Mouse (Mus musculus) hindbrain, embryonic 10.5 days (tissue): ENCODE results near the gene Xdh. TPM values are rescaled to one million over a fixed set of nuclear protein-coding genes. Genes with fewer than 3 reads are reported as not detected.

ENCODE experiments used
- DNase-seq: peaks from one replicate; pipeline ENCODE4 v3.0.0-alpha.2; 2017; ENCODE audit warnings: low spot score
- H3K27ac ChIP-seq: fragments of 300-500 bp; sonication (generic); 2 replicates; pipeline ENCODE4 v1.5.1; 2016; ENCODE audit warnings: mild to moderate bottlenecking, moderate library complexity
- H3K27me3 ChIP-seq: fragments of 300-500 bp; sonication (generic); 2 replicates; pipeline ENCODE4 v1.6.1; 2016; ENCODE audit warnings: mild to moderate bottlenecking; ENCODE audit not compliant: poor library complexity, insufficient read depth, severe bottlenecking
- H3K36me3 ChIP-seq: fragments of 300-500 bp; sonication (generic); 2 replicates; pipeline ENCODE4 v1.6.1; 2016; ENCODE audit warnings: mild to moderate bottlenecking, moderate library complexity
- H3K4me1 ChIP-seq: fragments of 300-500 bp; sonication (generic); replicated peaks from 2 replicates; pipeline ENCODE4 v1.6.1; 2016; ENCODE audit warnings: mild to moderate bottlenecking
- H3K4me3 ChIP-seq: fragments of 300-500 bp; sonication (generic); 2 replicates; pipeline ENCODE4 v1.5.1; 2016; ENCODE audit warnings: mild to moderate bottlenecking, moderate library complexity
- H3K9me3 ChIP-seq: fragments of 300-500 bp; sonication (generic); 2 replicates; pipeline ENCODE4 v1.6.1; 2016; ENCODE audit warnings: mild to moderate bottlenecking, moderate library complexity
- WGBS: fragments of 180-500 bp; shearing (Covaris S2); methylation state at CpG from one replicate; pipeline ENCODE4 v1.1.7; 2016; 5-methylcytosine and 5-hydroxymethylcytosine counted together
- polyA plus RNA-seq: library from polyadenylated mRNA; unstranded; fragments of >200 nt; fragmentation: Nextera tagmentation; extraction: Ambion mirVana; gene quantifications from 2 replicates; pipeline ENCODE4 v1.2.1, GENCODE M21; 2016

Xdh gene
- polyA plus RNA-seq, 1 experiment from 2014 or later: 0.22 TPM

DNA sequence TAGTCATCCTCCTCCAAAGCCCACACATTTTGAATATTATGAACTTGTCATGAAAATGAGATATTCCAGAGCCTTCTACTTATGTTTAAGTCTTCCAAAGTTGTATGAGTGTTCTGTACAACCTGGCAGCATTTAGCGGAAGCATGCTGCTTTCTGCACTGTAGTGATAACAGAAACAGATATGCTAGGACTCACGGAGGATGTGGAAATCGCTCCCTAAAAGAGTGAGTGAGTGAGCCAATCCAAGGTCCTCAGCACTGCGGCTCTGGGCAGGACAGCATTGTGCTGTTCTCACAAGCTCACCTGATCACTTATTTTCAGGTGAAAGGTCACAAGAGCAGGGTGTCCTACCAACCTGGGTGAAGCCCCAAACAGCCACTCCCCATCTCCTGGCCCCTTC lies 56.2 kb downstream of the Xdh start:
- H3K27ac ChIP-seq: no peak overlapping the region
- H3K4me3 ChIP-seq: no peak overlapping the region
- WGBS: 89% methylated on average over 4 of the region's 4 CpGs
- no peaks in the 10 kb centered on the region for H3K36me3 ChIP-seq
- DNase-seq: no peak
- no peaks in the 10 kb centered on the region for H3K9me3 ChIP-seq
- H3K27me3 ChIP-seq: no peaks in the 10 kb centered on the region
- H3K4me1 ChIP-seq: no peaks in the 10 kb centered on the region

DNA sequence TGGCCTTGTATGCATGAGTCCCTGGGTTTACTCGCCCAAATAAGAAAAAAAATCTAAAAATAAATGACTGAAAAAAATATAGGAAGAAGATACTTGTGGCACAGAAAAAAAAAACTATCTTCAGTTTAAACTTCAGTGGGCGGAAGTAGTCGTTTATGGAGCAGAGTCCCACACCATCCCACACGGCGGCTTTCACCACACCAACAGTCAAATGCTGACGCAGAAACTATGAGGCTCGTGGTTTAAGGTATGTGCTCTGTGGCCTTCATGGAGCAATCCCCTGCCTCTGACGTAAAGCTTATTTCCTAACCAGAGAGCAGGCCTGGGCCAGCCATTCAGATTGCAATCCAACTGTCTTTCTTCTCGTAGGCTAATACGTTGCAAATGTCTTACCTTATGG lies 56.8 kb downstream of the Xdh start:
- no peak for DNase-seq
- no peak overlapping the region for H3K27ac ChIP-seq
- H3K4me3 ChIP-seq: no peak overlapping the region
- H3K4me1 ChIP-seq: no peaks in the 10 kb centered on the region
- H3K36me3 ChIP-seq: no peaks in the 10 kb centered on the region
- H3K27me3 ChIP-seq: no peaks in the 10 kb centered on the region
- 89% methylated on average over 10 of the region's 10 CpGs for WGBS
- H3K9me3 ChIP-seq: no peaks in the 10 kb centered on the region

DNA sequence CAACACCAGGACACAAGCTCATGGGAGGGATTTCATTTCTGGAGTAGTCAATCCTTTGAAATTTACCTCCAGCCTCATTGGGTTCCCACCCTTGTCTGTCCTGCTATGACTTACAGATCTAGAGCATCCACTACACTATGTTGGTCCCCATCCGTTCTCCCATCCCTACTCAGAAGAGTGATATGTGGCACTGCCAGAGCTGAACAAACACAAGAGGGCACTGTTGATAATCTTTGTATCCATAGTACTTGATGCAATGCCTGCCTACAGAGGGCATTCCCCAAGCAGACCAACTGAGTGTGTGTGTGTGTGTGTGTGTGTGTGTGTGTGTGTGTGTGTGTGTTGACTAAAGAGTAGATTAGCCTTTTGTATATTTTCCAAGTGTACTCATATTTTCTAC lies 58.4 kb downstream of the Xdh start:
- Histone ChIP-seq H3K36me3 (no peaks in the 10 kb centered on the region), H3K27me3 (no peaks in the 10 kb centered on the region), H3K9me3 (no peaks in the 10 kb centered on the region), H3K4me1 (no peaks in the 10 kb centered on the region), H3K4me3 (no peak overlapping the region), H3K27ac (no peak overlapping the region)
- 97% methylated on average over 1 of the region's 1 CpGs for WGBS
- no peak for DNase-seq

DNA sequence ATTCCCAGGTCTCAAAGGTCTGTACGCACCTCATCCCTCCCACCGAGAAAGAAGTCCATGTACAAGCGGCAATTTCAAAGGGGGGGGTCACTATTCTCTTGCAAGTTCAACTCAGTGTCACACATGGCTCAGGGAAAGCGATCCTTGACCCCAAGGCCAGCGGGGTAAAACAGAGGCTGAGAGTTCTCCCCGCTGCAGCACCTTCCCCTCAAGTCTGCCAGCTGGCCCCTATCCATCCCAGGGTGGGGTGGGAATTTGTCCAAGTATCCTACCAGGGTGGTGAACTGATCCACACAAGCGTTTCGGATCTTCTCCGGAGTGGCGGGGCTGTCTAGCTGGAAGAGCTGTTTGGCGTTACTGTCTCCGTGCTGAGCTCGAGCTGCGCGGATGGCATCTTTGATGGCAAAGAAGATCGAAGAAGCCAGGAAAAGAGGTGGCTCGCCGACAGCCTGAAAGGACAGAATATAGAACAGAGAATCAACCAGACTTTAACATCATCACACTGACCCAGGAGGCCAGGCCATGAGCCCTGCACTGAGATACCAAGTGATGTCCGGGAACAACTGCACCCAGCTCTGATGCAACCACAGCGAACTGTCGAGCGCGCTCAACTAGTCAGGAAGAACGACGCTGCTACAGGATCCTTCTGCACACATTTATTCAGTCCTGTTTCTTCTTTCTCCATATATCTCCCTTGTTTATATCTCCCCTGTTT lies 63.8 kb downstream of the Xdh start:
- Histone ChIP-seq H3K4me1 (no peaks in the 10 kb centered on the region), H3K27me3 (no peaks in the 10 kb centered on the region), H3K4me3 (no peak overlapping the region), H3K36me3 (no peaks in the 10 kb centered on the region), H3K9me3 (no peaks in the 10 kb centered on the region), H3K27ac (no peak overlapping the region)
- no peak for DNase-seq
- 86% methylated on average over 25 of the region's 25 CpGs for WGBS

DNA sequence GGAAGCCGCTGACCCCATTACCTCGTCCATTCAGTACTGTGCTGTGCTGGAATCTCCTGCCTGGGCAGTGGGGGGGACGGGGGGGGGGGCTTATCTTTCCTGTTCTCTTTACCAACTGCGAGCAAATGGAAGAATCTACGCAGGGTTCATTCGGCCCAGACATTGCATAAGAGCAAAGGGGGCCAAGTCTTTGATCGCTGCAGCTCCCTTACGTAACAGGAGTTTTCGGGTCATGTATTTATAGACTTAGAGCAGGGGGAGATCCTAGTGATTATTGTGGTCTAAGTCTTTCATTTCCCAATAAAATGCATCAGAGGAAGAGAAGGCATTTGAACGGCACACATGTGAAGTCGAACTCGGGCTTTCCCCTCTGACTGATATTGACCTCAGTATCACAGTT lies 66.7 kb downstream of the Xdh start:
- Histone ChIP-seq H3K9me3 (no peaks in the 10 kb centered on the region), H3K27ac (no peak overlapping the region), H3K27me3 (no peaks in the 10 kb centered on the region), H3K4me3 (no peak overlapping the region), H3K4me1 (peaks cover 7% of the 10 kb centered on the region), H3K36me3 (no peaks in the 10 kb centered on the region)
- 84% methylated on average over 12 of the region's 12 CpGs for WGBS
- no peak for DNase-seq

DNA sequence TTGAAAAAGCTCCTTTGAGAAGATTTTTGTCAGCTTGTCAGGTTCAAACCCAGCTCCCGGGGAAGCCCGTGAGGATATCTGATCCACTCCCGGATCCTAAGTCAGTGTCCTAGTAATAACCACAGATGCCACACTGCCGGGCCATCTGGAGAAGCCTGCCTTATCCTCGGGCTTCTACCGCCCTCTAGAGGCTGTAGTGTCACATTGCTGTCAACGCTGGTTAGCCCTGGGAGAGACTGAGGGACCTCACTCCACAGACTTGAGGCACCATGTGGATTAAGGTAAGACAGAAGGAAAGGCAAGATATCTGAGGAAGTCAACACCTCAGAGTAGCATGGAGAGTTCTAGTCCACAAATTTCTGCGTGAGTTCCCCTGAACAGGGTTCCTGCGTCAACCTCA lies 67.8 kb downstream of the Xdh start:
- 15% methylated on average over 9 of the region's 9 CpGs for WGBS
- no peaks in the 10 kb centered on the region for H3K36me3 ChIP-seq
- peak; percentile 78 for DNase-seq

DNA sequence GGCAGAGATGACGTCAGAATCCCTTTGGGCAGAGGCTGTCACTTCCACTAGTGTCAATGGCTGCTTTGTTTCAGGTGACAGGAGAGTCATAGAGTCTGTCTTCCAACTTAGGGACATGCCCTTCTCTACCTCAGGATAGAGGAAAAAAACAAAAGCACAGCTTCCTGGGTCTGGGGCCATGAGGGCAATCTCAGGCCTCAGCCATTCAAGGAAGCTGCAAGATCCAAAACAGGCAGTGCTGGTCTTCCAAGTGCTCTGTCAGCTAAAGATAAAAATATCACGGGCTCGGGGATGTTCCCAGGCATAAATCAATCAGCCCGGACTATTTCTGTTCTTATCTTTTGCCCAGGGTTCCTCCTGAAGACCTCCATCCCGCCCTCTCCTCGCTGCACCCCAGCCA lies 68.7 kb downstream of the Xdh start:
- WGBS: 81% methylated on average over 6 of the region's 6 CpGs
- no peaks in the 10 kb centered on the region for H3K27me3 ChIP-seq
- no peak for DNase-seq
- peaks cover 7% of the 10 kb centered on the region for H3K4me1 ChIP-seq
- no peaks in the 10 kb centered on the region for H3K9me3 ChIP-seq
- H3K27ac ChIP-seq: no peak overlapping the region
- H3K36me3 ChIP-seq: no peaks in the 10 kb centered on the region
- H3K4me3 ChIP-seq: no peak overlapping the region

More for the DNA sequence above, 67.8 kb downstream of the Xdh start:
- no peaks in the 10 kb centered on the region for H3K27me3 ChIP-seq
- H3K9me3 ChIP-seq: no peaks in the 10 kb centered on the region
- H3K4me1 ChIP-seq: peaks cover 7% of the 10 kb centered on the region
- H3K27ac ChIP-seq: no peak overlapping the region
- H3K4me3 ChIP-seq: no peak overlapping the region

DNA sequence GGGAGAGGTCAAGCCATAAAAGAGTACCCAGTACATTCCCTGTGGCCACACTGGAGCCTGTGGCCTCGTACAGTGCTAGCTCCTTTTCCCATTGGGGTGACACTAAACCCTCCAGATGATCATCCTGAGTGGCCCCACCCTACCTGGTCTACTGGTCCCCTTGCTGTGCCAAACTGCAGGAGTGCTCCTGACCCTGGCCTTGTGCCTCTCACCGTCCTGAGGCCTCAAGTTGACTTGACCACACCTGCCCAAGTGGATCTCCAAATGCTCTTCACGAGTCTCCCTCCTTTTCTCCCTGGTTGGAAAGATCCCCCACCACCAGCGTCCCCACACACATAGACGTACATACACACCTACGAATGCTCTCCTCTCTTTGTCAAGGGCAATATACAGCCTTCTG lies 69.7 kb downstream of the Xdh start:
- DNase-seq: no peak
- Histone ChIP-seq H3K9me3 (no peaks in the 10 kb centered on the region), H3K4me3 (no peak overlapping the region), H3K36me3 (no peaks in the 10 kb centered on the region), H3K4me1 (peaks cover 7% of the 10 kb centered on the region), H3K27me3 (no peaks in the 10 kb centered on the region), H3K27ac (no peak overlapping the region)
- 88% methylated on average over 6 of the region's 6 CpGs for WGBS

DNA sequence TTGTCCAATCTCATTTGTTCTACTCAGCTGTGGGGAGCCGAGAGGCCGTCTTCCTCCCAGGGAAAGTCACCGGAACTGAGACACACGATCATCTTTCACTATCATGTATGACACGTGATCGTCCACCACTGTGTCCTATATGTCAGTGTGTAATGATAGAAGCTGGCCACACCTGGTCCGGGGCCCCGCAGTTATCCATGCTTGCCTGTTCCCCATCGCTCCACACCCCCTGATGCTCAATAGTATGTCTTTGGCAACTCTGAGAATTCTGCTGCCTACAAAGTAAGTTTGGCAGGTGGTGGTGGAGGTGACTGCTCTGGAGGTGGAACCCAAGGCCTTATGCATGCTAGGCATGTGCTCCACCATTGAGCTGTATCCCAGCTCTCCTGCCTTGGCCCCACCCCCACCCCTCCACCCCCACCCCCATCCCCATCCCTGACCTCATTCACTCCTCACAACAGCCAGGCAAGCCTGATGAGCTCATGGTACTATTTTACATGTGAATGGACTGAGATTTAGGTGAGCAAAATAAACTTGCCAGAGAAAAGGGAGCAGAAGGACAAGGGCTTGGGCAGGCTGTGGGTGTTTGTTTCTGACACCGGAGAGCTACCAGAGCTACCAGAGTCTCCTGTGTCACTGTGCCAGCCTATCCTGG lies 70.6 kb downstream of the Xdh start:
- H3K27ac ChIP-seq: no peak overlapping the region; the same call in 1 of the 2 replicates
- H3K9me3 ChIP-seq: no peaks in the 10 kb centered on the region
- H3K4me1 ChIP-seq: peaks cover 7% of the 10 kb centered on the region
- H3K36me3 ChIP-seq: no peaks in the 10 kb centered on the region
- no peak for DNase-seq
- H3K4me3 ChIP-seq: no peak overlapping the region
- 93% methylated on average over 10 of the region's 10 CpGs for WGBS
- H3K27me3 ChIP-seq: no peaks in the 10 kb centered on the region

DNA sequence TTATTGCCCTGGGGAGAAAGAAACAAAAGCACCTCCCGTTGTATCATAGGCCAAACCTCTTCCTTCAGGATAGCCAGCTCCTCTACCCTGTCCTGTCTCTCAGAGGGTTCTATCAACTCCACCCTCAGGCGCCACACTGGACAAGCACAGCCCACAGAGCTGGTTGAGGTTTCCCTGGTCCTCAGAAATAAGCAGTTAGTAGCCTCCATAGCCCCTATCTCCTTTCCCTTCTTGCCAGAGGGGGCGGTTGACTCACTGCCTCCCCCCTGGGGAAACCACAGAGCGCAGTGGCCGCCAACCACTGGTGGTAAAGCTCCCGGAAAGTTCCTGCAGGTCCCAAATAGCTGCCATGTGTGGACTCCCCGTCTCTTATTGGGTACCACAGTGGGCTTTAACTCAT lies 74.3 kb downstream of the Xdh start:
- Histone ChIP-seq H3K27me3 (no peaks in the 10 kb centered on the region), H3K27ac (no peak overlapping the region), H3K4me3 (no peak overlapping the region), H3K4me1 (peaks cover 7% of the 10 kb centered on the region), H3K9me3 (no peaks in the 10 kb centered on the region), H3K36me3 (no peaks in the 10 kb centered on the region)
- no peak for DNase-seq
- WGBS: 88% methylated on average over 7 of the region's 7 CpGs

DNA sequence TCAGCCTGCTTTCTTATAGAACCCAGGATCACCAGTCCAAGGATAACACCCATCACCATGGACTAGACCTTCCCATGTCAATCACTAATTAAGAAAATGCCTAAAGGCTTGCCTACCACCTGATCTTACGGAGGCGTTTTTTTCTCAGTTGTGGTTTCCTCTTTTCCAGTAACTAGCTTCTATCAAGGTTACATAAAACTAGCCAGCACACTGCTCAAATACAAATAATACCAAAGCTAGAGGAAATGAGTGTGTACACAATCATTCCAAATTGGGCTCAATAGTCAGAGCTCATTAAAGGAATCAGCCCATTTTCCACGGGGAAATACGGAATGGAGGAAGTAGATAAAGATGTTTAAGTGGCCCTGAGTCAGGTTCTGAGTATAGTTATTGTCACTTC lies 74.7 kb downstream of the Xdh start:
- Histone ChIP-seq H3K27ac (no peak overlapping the region), H3K36me3 (no peaks in the 10 kb centered on the region), H3K9me3 (no peaks in the 10 kb centered on the region), H3K27me3 (no peaks in the 10 kb centered on the region), H3K4me3 (no peak overlapping the region), H3K4me1 (peaks cover 7% of the 10 kb centered on the region)
- no peak for DNase-seq
- 92% methylated on average over 4 of the region's 4 CpGs for WGBS

DNA sequence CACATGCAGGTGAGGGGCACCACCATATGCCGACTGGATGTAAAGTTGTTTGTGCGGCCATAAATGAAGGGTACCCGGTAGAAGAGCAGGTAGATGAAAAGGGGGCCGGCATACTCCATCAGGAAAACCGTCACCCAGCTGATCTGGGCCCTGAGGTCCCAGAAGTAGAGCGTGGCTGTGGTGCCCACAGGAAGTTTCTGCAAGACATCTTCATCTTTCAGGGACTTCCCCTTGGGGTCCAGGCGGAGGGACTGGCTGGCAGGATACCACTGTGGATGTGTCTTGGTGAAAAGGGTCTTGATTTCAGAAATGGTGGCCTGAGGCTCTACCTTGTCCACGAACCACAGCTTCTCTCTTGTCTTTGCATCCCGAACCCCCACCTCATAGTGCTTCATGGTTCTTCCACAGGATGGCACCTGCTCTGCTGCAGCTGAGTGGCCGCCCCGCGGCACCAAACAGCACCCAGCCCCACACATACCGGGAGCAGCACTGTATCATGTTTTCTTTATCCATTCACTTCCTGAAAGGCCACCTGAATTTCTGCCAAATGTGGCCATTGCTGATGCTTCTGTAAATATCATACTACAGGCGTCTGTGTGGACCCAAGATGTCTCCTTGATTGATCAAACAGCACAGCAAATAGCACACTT lies 78.9 kb downstream of the Xdh start:
- DNase-seq: no peak
- Histone ChIP-seq H3K4me3 (no peak overlapping the region), H3K27ac (no peak overlapping the region), H3K27me3 (no peaks in the 10 kb centered on the region), H3K4me1 (no peaks in the 10 kb centered on the region), H3K9me3 (no peaks in the 10 kb centered on the region), H3K36me3 (no peaks in the 10 kb centered on the region)
- WGBS: 91% methylated on average over 14 of the region's 14 CpGs

DNA sequence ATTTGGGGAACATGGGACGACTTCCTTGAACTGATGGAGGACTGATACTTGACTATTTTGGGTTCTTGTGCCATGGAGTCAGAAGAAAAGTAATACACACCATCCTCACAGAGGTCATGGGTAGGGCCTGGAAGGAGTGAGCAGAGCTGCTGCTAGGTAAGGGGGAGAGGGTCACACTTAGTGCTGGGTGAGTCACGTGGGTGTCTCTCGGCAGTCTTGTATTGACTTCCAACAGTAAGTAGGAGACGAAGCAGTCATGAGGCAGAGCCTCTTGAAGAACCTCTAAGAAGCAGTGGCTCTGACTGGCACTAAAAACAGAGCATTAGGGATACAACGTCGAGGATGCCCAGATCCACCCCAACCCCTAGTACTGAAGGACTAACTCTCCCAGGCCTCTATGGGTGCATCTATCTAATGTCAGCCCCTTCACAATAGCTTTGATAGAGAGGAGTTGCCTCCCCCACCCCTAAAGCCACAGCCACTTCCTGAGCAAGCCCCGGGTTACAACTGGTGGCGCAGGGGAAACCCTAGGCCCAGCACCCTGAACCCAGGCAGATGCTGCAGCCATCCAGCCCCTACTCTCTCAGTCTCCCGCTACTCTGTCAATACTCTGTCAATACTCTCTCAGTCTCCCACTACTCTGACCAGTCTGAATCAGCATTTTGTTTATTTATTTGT lies 80.8 kb downstream of the Xdh start:
- Histone ChIP-seq H3K27ac (no peak overlapping the region), H3K4me1 (no peaks in the 10 kb centered on the region), H3K36me3 (no peaks in the 10 kb centered on the region), H3K27me3 (no peaks in the 10 kb centered on the region), H3K4me3 (no peak overlapping the region), H3K9me3 (no peaks in the 10 kb centered on the region)
- no peak for DNase-seq
- WGBS: 87% methylated on average over 9 of the region's 9 CpGs
